Mouse (Mus musculus): ENCODE measurements around the gene Loxl3. TPM values are rescaled to one million over a fixed set of nuclear protein-coding genes. Genes with fewer than 3 reads are reported as not detected.

Loxl3 gene
- total RNA-seq, 2 experiments from 2014 or later: 1.6 to 1.8 TPM

- DNase-seq (ENCODE audit: low spot score in 2 of 2): no peak
Observed at GRCm38 (mm10) chr6:83015749-83016148, 18.2 kb upstream of the Loxl3 start.

- peak in 1 of 2 experiments; percentile 5 for DNase-seq (ENCODE audit: low spot score in 2 of 2)
Observed at GRCm38 (mm10) chr6:83017190-83017589, 16.8 kb upstream of the Loxl3 start.

GRCm38 (mm10) chr6:83019044-83019443 lies 14.9 kb upstream of the Loxl3 start:
- no peak for DNase-seq (ENCODE audit: low spot score in 2 of 2)

GRCm38 (mm10) chr6:83020121-83020520 lies 13.9 kb upstream of the Loxl3 start:
- no peak for DNase-seq (ENCODE audit: low spot score in 2 of 2)

- no peak for DNase-seq (ENCODE audit: low spot score in 2 of 2)
Observed at GRCm38 (mm10) chr6:83020836-83021593, 13.0 kb upstream of the Loxl3 start.

- DNase-seq (ENCODE audit: low spot score in 2 of 2): no peak
Observed at GRCm38 (mm10) chr6:83023008-83023407, 11.0 kb upstream of the Loxl3 start.

GRCm38 (mm10) chr6:83023786-83024185 lies 10.2 kb upstream of the Loxl3 start:
- DNase-seq (ENCODE audit: low spot score in 2 of 2): no peak

GRCm38 (mm10) chr6:83024421-83024820 lies 9.6 kb upstream of the Loxl3 start:
- no peak for DNase-seq (ENCODE audit: low spot score in 2 of 2)

GRCm38 (mm10) chr6:83025221-83025620 lies 8.8 kb upstream of the Loxl3 start:
- DNase-seq (ENCODE audit: low spot score in 2 of 2): no peak

- no peak for DNase-seq (ENCODE audit: low spot score in 2 of 2)
Observed at GRCm38 (mm10) chr6:83027293-83027692, 6.7 kb upstream of the Loxl3 start.

- no peak for DNase-seq (ENCODE audit: low spot score in 2 of 2)
Observed at GRCm38 (mm10) chr6:83027706-83028105, 6.3 kb upstream of the Loxl3 start.

- DNase-seq (ENCODE audit: low spot score in 2 of 2): no peak
Observed at GRCm38 (mm10) chr6:83029777-83030176, 4.2 kb upstream of the Loxl3 start.

GRCm38 (mm10) chr6:83031111-83031510 lies 2.9 kb upstream of the Loxl3 start:
- DNase-seq (ENCODE audit: low spot score in 2 of 2): no peak

- DNase-seq (ENCODE audit: low spot score in 2 of 2): no peak
Observed at GRCm38 (mm10) chr6:83031921-83032590, 1.9 kb upstream of the Loxl3 start.

GRCm38 (mm10) chr6:83032769-83033191 lies 1.2 kb upstream of the Loxl3 start:
- DNase-seq (ENCODE audit: low spot score in 2 of 2): peak in 1 of 2 experiments; percentile 42

GRCm38 (mm10) chr6:83034463-83035055 lies 586 bp downstream of the Loxl3 start:
- DNase-seq (ENCODE audit: low spot score in 2 of 2): no peak

- DNase-seq (ENCODE audit: low spot score in 2 of 2): no peak
Observed at GRCm38 (mm10) chr6:83037188-83037587, 3.2 kb downstream of the Loxl3 start.

GRCm38 (mm10) chr6:83038496-83039012 lies 4.6 kb downstream of the Loxl3 start:
- DNase-seq (ENCODE audit: low spot score in 2 of 2): peak; percentile 98 to 99

- no peak for DNase-seq (ENCODE audit: low spot score in 2 of 2)
Observed at GRCm38 (mm10) chr6:83040601-83041000, 6.6 kb downstream of the Loxl3 start.

GRCm38 (mm10) chr6:83043561-83043960 lies 9.6 kb downstream of the Loxl3 start:
- no peak for DNase-seq (ENCODE audit: low spot score in 2 of 2)

- DNase-seq (ENCODE audit: low spot score in 2 of 2): no peak
Observed at GRCm38 (mm10) chr6:83043993-83044392, 10.0 kb downstream of the Loxl3 start.

- DNase-seq (ENCODE audit: low spot score in 2 of 2): no peak
Observed at GRCm38 (mm10) chr6:83044742-83045141, 10.8 kb downstream of the Loxl3 start.

Measured in adrenal gland, adult 18-20 months (tissue).